Mouse (Mus musculus) thymus, adult 18-20 months (tissue): ENCODE results near the gene Htr7.

Experiments used
- DNase-seq, 2 experiments: peaks; one replicate each; pipeline ENCODE4 v3.0.0; 2022; ENCODE audit warnings: mixed read lengths in 2 of 2

The Htr7 gene

GRCm38 (mm10) chr19:35955698-35956097 is 101.6 kb downstream of the Htr7 start:
- DNase-seq: no peak

- no peak for DNase-seq
Measured at GRCm38 (mm10) chr19:35949888-35950287, 107.4 kb downstream of the Htr7 start.

GRCm38 (mm10) chr19:35924961-35925495 is 132.3 kb downstream of the Htr7 start:
- DNase-seq: no peak

- no peak for DNase-seq
Measured at GRCm38 (mm10) chr19:35924418-35924817, 132.9 kb downstream of the Htr7 start.
